Mouse (Mus musculus) liver, embryonic 14.5 days (tissue): ENCODE data around the gene Cela3a.

Experiments used
- CTCF ChIP-seq: IDR thresholded peaks from 2 replicates; pipeline ENCODE4 v1.5.1; 2016; ENCODE audit warnings: antibody characterized with exemption, low read depth, control low read depth
- EP300 ChIP-seq: IDR thresholded peaks from 2 replicates; pipeline ENCODE4 v1.6.1; 2016; ENCODE audit warnings: antibody characterized with exemption, low read depth

GRCm38 (mm10) chr4:137373711-137374110 lies 35.9 kb downstream of the Cela3a start:
- TF ChIP-seq EP300 (no peak), CTCF (no peak)
